ENCODE assay signal across 9 mouse cellular contexts in the genomic region with DNA sequence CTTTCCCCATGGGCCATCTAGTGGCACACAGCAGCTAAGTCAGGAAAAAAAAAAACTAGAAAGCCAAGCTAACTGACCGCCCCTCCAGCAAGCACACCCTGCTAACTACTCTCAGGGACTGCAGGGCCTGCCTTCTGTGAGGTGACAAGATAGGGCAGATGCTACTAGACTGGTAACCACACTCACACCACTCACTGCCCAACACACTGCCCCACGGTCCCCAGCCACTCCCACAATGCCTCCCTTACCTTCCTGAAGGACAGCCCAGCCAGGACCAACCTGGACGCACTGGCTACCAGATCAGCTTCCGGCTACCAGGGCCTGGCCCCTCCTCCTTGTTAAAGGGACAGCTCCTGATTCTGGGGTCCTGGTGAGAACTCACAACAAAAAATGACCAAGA. TPM values are rescaled to one million over a fixed set of nuclear protein-coding genes. Genes with fewer than 3 reads are reported as not detected.
DNase-seq lines count a peak whose midpoint lies in the region; ATAC-seq and TF ChIP-seq lines count a peak whose summit lies in the region.
"Had no signal": no experiment of that assay in that cellular context is flagged by ENCODE, and none has a peak within 500 bp of the region (broad histone marks: within the 10 kb centered on the region; RNA-seq: fewer than 3 reads in every experiment).

No protein-coding gene starts in this region.

- H3K9me3 ChIP-seq in lung, postnatal 0 days (ENCODE audit: low read length): 0 out of 2 replicates have a peak, but pooled peaks cover 2% of the 10 kb centered on the region
- H3K9me3 ChIP-seq in midbrain, embryonic 14.5 days (ENCODE audit: control insufficient read depth, low read length): no peaks in the 10 kb centered on the region

- no peaks in the 10 kb centered on the region for H3K27me3 ChIP-seq in lung, postnatal 0 days (replicated peaks; ENCODE audit: insufficient read depth, low read length)
- H3K27me3 ChIP-seq in midbrain, embryonic 14.5 days (ENCODE audit: control insufficient read depth, insufficient read depth, low read length): no peaks in the 10 kb centered on the region

- 0 out of 2 replicates have a peak overlapping the region, but pooled peaks have one; percentile 14 for H3K4me2 ChIP-seq in lung, postnatal 0 days (replicated peaks; ENCODE audit: low read depth, low read length)
- H3K4me2 ChIP-seq in midbrain, embryonic 14.5 days (ENCODE audit: low read length): peak overlapping the region; percentile 38

- TF ChIP-seq EP300 in lung, postnatal 0 days (IDR thresholded peaks at IDR 0.05): no peak

- intact Hi-C loops in left cerebral cortex, postnatal 14 days (cut with DNase I): no loop called here

- H3K4me3 ChIP-seq in lung, postnatal 0 days (ENCODE audit: low read depth, low read length): no peak overlapping the region
- H3K4me3 ChIP-seq in lung, adult 2 months (replicated peaks; ENCODE audit: extremely low read depth, low read depth, low read length): no peak overlapping the region
- peak overlapping the region; percentile 19 for H3K4me3 ChIP-seq in midbrain, embryonic 14.5 days (replicated peaks; ENCODE audit: low read depth, low read length)

- no peak overlapping the region for H3K27ac ChIP-seq in lung, postnatal 0 days (ENCODE audit: low read length)
- H3K27ac ChIP-seq in midbrain, embryonic 14.5 days (replicated peaks; ENCODE audit: low read depth, low read length): no peak overlapping the region

- H3K36me3 ChIP-seq in lung, postnatal 0 days (ENCODE audit: insufficient read depth, low read length): no peaks in the 10 kb centered on the region
- H3K36me3 ChIP-seq in midbrain, embryonic 14.5 days (ENCODE audit: control insufficient read depth, insufficient read depth, low read length): no peaks in the 10 kb centered on the region

- no peaks in the 10 kb centered on the region for H3K4me1 ChIP-seq in lung, postnatal 0 days (ENCODE audit: insufficient read depth, low read depth, low read length)
- H3K4me1 ChIP-seq in lung, adult 2 months (ENCODE audit: control insufficient read depth, insufficient read depth, low read length): no peaks in the 10 kb centered on the region
- no peaks in the 10 kb centered on the region for H3K4me1 ChIP-seq in midbrain, embryonic 14.5 days (ENCODE audit: control insufficient read depth, insufficient read depth, low read length)

- no peak for ATAC-seq in lung, postnatal 0 days
- ATAC-seq in midbrain, embryonic 14.5 days (ENCODE audit: low FRiP score, low TSS enrichment): no peak

- 13% methylated on average over 4 of the region's 4 CpGs for WGBS in lung, postnatal 0 days
- WGBS in lung, adult 2 months: 26% methylated on average over 4 of the region's 4 CpGs
- 9% methylated on average over 4 of the region's 4 CpGs for WGBS in midbrain, embryonic 14.5 days

- peak; percentile 19 for DNase-seq in lung, postnatal 0 days (ENCODE audit: low spot score)
- no peak for DNase-seq in lung, adult 2 months
- peak; percentile 16 for DNase-seq in heart, adult 8-10 months (ENCODE audit: low spot score)
- peak; percentile 76 for DNase-seq in kidney, adult 9 months
- no peak for DNase-seq in midbrain, embryonic 14.5 days
- no peak for DNase-seq in left cerebral cortex, postnatal 14 days (ENCODE audit: low spot score in 2 of 2)
- DNase-seq in thymus, postnatal 25 days: no peak
- DNase-seq in spleen, postnatal 14 days (ENCODE audit: low spot score in 2 of 2): no peak

- no peak for TF ChIP-seq POLR2A in lung, adult 2 months (IDR thresholded peaks at IDR 0.05; ENCODE audit: borderline replicate concordance, extremely low read depth, low read depth, low read length)

- H3K9ac ChIP-seq in lung, postnatal 0 days (replicated peaks; ENCODE audit: low read depth): no peak overlapping the region
- H3K9ac ChIP-seq in midbrain, embryonic 14.5 days (replicated peaks; ENCODE audit: low read length): no peak overlapping the region

- TF ChIP-seq CTCF in lung, postnatal 0 days (IDR thresholded peaks at IDR 0.05): no peak
- TF ChIP-seq CTCF in lung, adult 2 months (IDR thresholded peaks at IDR 0.05; ENCODE audit: insufficient read depth, low read length): no peak

RNA-seq across cellular contexts. Expression of a gene that starts 5.6 kb away (rescaled TPM):
- polyA plus RNA-seq in lung, postnatal 0 days (2015; fragmentation: Nextera tagmentation; extraction: Ambion mirVana): 1.7 and 1.8 TPM in 2 replicates
- polyA plus RNA-seq in lung, adult 2 months (2012; rRNA removed): 2.1 and 2.3 TPM in 2 replicates
- 10 to 100 TPM in 1 of 4 experiments, 1 to 10 TPM in 3; 8.6 to 11.4 (median 9.5) TPM for total RNA-seq in heart, adult 8-10 months (2022)
- polyA plus RNA-seq in midbrain, embryonic 14.5 days (2014; fragmentation: Nextera tagmentation; extraction: Ambion mirVana): 6.0 TPM in 2 replicates
- 1 to 10 TPM; 5.1 to 5.4 TPM for total RNA-seq in left cerebral cortex, postnatal 14 days (2021)

RNA-seq across cellular contexts. Expression of a gene that starts 9.3 kb away (rescaled TPM):
- not detected in 2 replicates for polyA plus RNA-seq in lung, postnatal 0 days (2015; fragmentation: Nextera tagmentation; extraction: Ambion mirVana)
- 0.65 and 0.70 TPM in 2 replicates for polyA plus RNA-seq in lung, adult 2 months (2012; rRNA removed)
- 1 to 10 TPM; 1.4 to 4.9 (median 1.7) TPM for total RNA-seq in heart, adult 8-10 months (2022)
- polyA plus RNA-seq in midbrain, embryonic 14.5 days (2014; fragmentation: Nextera tagmentation; extraction: Ambion mirVana): 0.55 TPM in 1 of 2 replicates, not detected in the other
- total RNA-seq in left cerebral cortex, postnatal 14 days (2021): not detected

RNA-seq across cellular contexts. Expression of a gene that starts 35.5 kb away (rescaled TPM):
- polyA plus RNA-seq in lung, postnatal 0 days (2015; fragmentation: Nextera tagmentation; extraction: Ambion mirVana): not detected in 2 replicates
- not detected in 2 replicates for polyA plus RNA-seq in lung, adult 2 months (2012; rRNA removed)
- total RNA-seq in heart, adult 8-10 months (2022): not detected
- polyA plus RNA-seq in midbrain, embryonic 14.5 days (2014; fragmentation: Nextera tagmentation; extraction: Ambion mirVana): 34.1 and 44.9 TPM in 2 replicates
- total RNA-seq in left cerebral cortex, postnatal 14 days (2021): under 1 TPM in 1 of 2 experiments, not detected in 1; 0.27 TPM
- total RNA-seq: heart, postnatal 36 days had no signal

RNA-seq across cellular contexts. Expression of a gene that starts 36.4 kb away (rescaled TPM):
- polyA plus RNA-seq in lung, postnatal 0 days (2015; fragmentation: Nextera tagmentation; extraction: Ambion mirVana): 63.1 and 69.2 TPM in 2 replicates
- 40.0 and 42.7 TPM in 2 replicates for polyA plus RNA-seq in lung, adult 2 months (2012; rRNA removed)
- total RNA-seq in heart, adult 8-10 months (2022): 10 to 100 TPM; 46.7 to 54.2 (median 49.5) TPM
- polyA plus RNA-seq in midbrain, embryonic 14.5 days (2014; fragmentation: Nextera tagmentation; extraction: Ambion mirVana): 24.7 and 26.1 TPM in 2 replicates
- total RNA-seq in left cerebral cortex, postnatal 14 days (2021): 10 to 100 TPM; 77.4 to 81.8 TPM

RNA-seq across cellular contexts. Expression of a gene that starts 43.9 kb away (rescaled TPM):
- 12.1 and 14.7 TPM in 2 replicates for polyA plus RNA-seq in lung, postnatal 0 days (2015; fragmentation: Nextera tagmentation; extraction: Ambion mirVana)
- polyA plus RNA-seq in lung, adult 2 months (2012; rRNA removed): 37.0 and 40.0 TPM in 2 replicates
- total RNA-seq in heart, adult 8-10 months (2022): 10 to 100 TPM in 2 of 4 experiments, 1 to 10 TPM in 2; 8.2 to 12.4 (median 10.0) TPM
- polyA plus RNA-seq in midbrain, embryonic 14.5 days (2014; fragmentation: Nextera tagmentation; extraction: Ambion mirVana): 0.85 and 1.5 TPM in 2 replicates
- total RNA-seq in left cerebral cortex, postnatal 14 days (2021): 1 to 10 TPM; 5.2 to 5.4 TPM

Comparison
In these comparisons a context has a peak if more than half of its experiments do, and no peak if none do; other contexts are left out.
1. DNase-seq: peak in lung, postnatal 0 days (single experiment), heart, adult 8-10 months (single experiment) and kidney, adult 9 months (single experiment); none in lung, adult 2 months (single experiment), midbrain, embryonic 14.5 days (single experiment), left cerebral cortex, postnatal 14 days (0 of 2), thymus, postnatal 25 days (single experiment) and spleen, postnatal 14 days (0 of 2).
2. RNA of a gene that starts 35.5 kb away (polyA plus RNA-seq): 34.1 to 44.9 TPM in midbrain, embryonic 14.5 days; not detected in lung, postnatal 0 days and not detected in lung, adult 2 months; every median in the first group is over 10 times any median in the second.